Mouse (Mus musculus) neural tube, embryonic 11.5 days (tissue): ENCODE results near the gene Snrnp27. TPM values are rescaled to one million over a fixed set of nuclear protein-coding genes. Genes with fewer than 3 reads are reported as not detected.

Experiments used
- ATAC-seq: fragments of 200-750 bp; cut with Nextera tagmentation; 2 replicates; pipeline ENCODE4 v1.8.0; 2017; ENCODE audit warnings: moderate number of reproducible peaks, mild to moderate bottlenecking, moderate TSS enrichment, moderate library complexity; ENCODE audit not compliant: insufficient read depth, low FRiP score, low TSS enrichment
- DNase-seq: peaks from one replicate; pipeline ENCODE4 v3.0.0-alpha.2; 2015; ENCODE audit warnings: low spot score
- H3K27ac ChIP-seq: fragments of 300-500 bp; sonication (generic); 2 replicates; pipeline ENCODE4 v1.5.1; 2014; ENCODE audit warnings: low read depth, mild to moderate bottlenecking, low read length
- H3K27me3 ChIP-seq: fragments of 300-500 bp; sonication (generic); 2 replicates; pipeline ENCODE4 v1.6.1; 2014; ENCODE audit warnings: mild to moderate bottlenecking, low read length, mixed read lengths; ENCODE audit not compliant: control insufficient read depth, insufficient read depth
- H3K36me3 ChIP-seq: fragments of 300-500 bp; sonication (generic); 2 replicates; pipeline ENCODE4 v1.6.1; 2014; ENCODE audit warnings: mild to moderate bottlenecking, low read length, moderate library complexity, mixed read lengths; ENCODE audit not compliant: control insufficient read depth, insufficient read depth
- H3K4me1 ChIP-seq: fragments of 300-500 bp; sonication (generic); 2 replicates; pipeline ENCODE4 v1.6.1; 2014; ENCODE audit warnings: low read length, mixed read lengths; ENCODE audit not compliant: control insufficient read depth, insufficient read depth
- H3K4me2 ChIP-seq: fragments of 300-500 bp; sonication (generic); 2 replicates; pipeline ENCODE4 v1.6.1; 2014; ENCODE audit warnings: low read depth, mild to moderate bottlenecking, moderate library complexity
- H3K4me3 ChIP-seq: fragments of 300-500 bp; sonication (generic); 2 replicates; pipeline ENCODE4 v1.5.1; 2014; ENCODE audit warnings: low read depth, low read length
- H3K9ac ChIP-seq: fragments of 300-500 bp; sonication (generic); 2 replicates; pipeline ENCODE4 v1.6.1; 2014; ENCODE audit warnings: mild to moderate bottlenecking, low read length
- H3K9me3 ChIP-seq: fragments of 300-500 bp; sonication (generic); 2 replicates; pipeline ENCODE4 v1.6.1; 2016; ENCODE audit warnings: low read length; ENCODE audit not compliant: control insufficient read depth
- WGBS: fragments of 180-500 bp; shearing (Covaris S2); extraction: QIAGEN DNeasy Blood & Tissue Kit; methylation state at CpG from one replicate; pipeline ENCODE4 v1.1.7; 2014; 5-methylcytosine and 5-hydroxymethylcytosine counted together
- polyA plus RNA-seq: library from polyadenylated mRNA; unstranded; fragments of >200 nt; fragmentation: Nextera tagmentation; extraction: Ambion mirVana; gene quantifications from 2 replicates; pipeline ENCODE4 v1.2.1, GENCODE M21; 2014

Snrnp27 gene
- polyA plus RNA-seq, 1 experiment from 2014 or later, result 115 TPM

- WGBS, result 89% methylated on average over 10 of the region's 10 CpGs
- ATAC-seq, result no peak
These were observed 11.9 kb upstream of the Snrnp27 start for GRCm38 (mm10) chr6:86696213-86696612.

GRCm38 (mm10) chr6:86694465-86694864 lies 10.1 kb upstream of the Snrnp27 start:
- no peaks in the 10 kb centered on the region for H3K27me3 ChIP-seq
- H3K9ac ChIP-seq, result no peak overlapping the region
- H3K36me3 ChIP-seq, result peaks cover 8% of the 10 kb centered on the region; the same call in 1 of the 2 replicates
- H3K4me3 ChIP-seq, result no peak overlapping the region
- peak; percentile 56 for DNase-seq
- ATAC-seq, result no peak
- H3K4me2 ChIP-seq, result no peak overlapping the region
- no peak overlapping the region for H3K27ac ChIP-seq
- H3K4me1 ChIP-seq, result no peaks in the 10 kb centered on the region
- H3K9me3 ChIP-seq, result no peaks in the 10 kb centered on the region

More at GRCm38 (mm10) chr6:86696213-86696612, 11.9 kb upstream of the Snrnp27 start:
- no peak overlapping the region for H3K9ac ChIP-seq
- no peak for DNase-seq
- H3K4me2 ChIP-seq, result no peak overlapping the region
- peaks cover 7% of the 10 kb centered on the region for H3K36me3 ChIP-seq
- no peaks in the 10 kb centered on the region for H3K27me3 ChIP-seq
- no peak overlapping the region for H3K27ac ChIP-seq
- H3K4me1 ChIP-seq, result no peaks in the 10 kb centered on the region
- H3K9me3 ChIP-seq, result no peaks in the 10 kb centered on the region
- H3K4me3 ChIP-seq, result no peak overlapping the region

- DNase-seq (no peak), ATAC-seq (no peak)
- no peak overlapping the region for H3K9ac ChIP-seq
- no peaks in the 10 kb centered on the region for H3K27me3 ChIP-seq
- H3K4me3 ChIP-seq, result no peak overlapping the region
- WGBS, result 95% methylated on average over 3 of the region's 3 CpGs
- H3K4me1 ChIP-seq, result no peaks in the 10 kb centered on the region
- H3K9me3 ChIP-seq, result no peaks in the 10 kb centered on the region
- peaks cover 5% of the 10 kb centered on the region; the same call in 1 of the 2 replicates for H3K36me3 ChIP-seq
- no peak overlapping the region for H3K27ac ChIP-seq
- H3K4me2 ChIP-seq, result no peak overlapping the region
These were observed 5.3 kb upstream of the Snrnp27 start for GRCm38 (mm10) chr6:86689671-86690070.

GRCm38 (mm10) chr6:86686971-86687370 lies 2.6 kb upstream of the Snrnp27 start:
- no peak overlapping the region for H3K27ac ChIP-seq
- DNase-seq (no peak), ATAC-seq (no peak)
- no peak overlapping the region for H3K9ac ChIP-seq
- H3K4me3 ChIP-seq, result no peak overlapping the region
- no peaks in the 10 kb centered on the region for H3K9me3 ChIP-seq
- H3K4me2 ChIP-seq, result no peak overlapping the region
- H3K4me1 ChIP-seq, result no peaks in the 10 kb centered on the region; the same call in 1 of the 2 replicates
- WGBS, result 77% methylated on average over 1 of the region's 1 CpGs
- no peaks in the 10 kb centered on the region for H3K27me3 ChIP-seq
- H3K36me3 ChIP-seq, result peaks cover 5% of the 10 kb centered on the region; the same call in 1 of the 2 replicates

- Histone ChIP-seq H3K4me3 (peak overlapping the region; percentile 80), H3K9me3 (no peaks in the 10 kb centered on the region), H3K9ac (peak overlapping the region; percentile 73), H3K27me3 (no peaks in the 10 kb centered on the region), H3K4me2 (peak overlapping the region; percentile 51), H3K27ac (0 out of 2 replicates have a peak overlapping the region, but pooled peaks have one; percentile 49), H3K4me1 (no peaks in the 10 kb centered on the region; the same call in 1 of the 2 replicates), H3K36me3 (peaks cover 6% of the 10 kb centered on the region)
- no peak for DNase-seq
- ATAC-seq, result no peak
- 43% methylated on average over 12 of the region's 12 CpGs for WGBS
These were observed 311 bp upstream of the Snrnp27 start for GRCm38 (mm10) chr6:86684655-86685011.

- H3K4me1 ChIP-seq, result no peaks in the 10 kb centered on the region; the same call in 1 of the 2 replicates
- H3K9me3 ChIP-seq, result no peaks in the 10 kb centered on the region
- ATAC-seq (no peak), DNase-seq (no peak)
- no peak overlapping the region for H3K9ac ChIP-seq
- no peak overlapping the region for H3K4me2 ChIP-seq
- WGBS, result 86% methylated on average over 3 of the region's 3 CpGs
- H3K27ac ChIP-seq, result no peak overlapping the region
- H3K27me3 ChIP-seq, result no peaks in the 10 kb centered on the region
- H3K4me3 ChIP-seq, result no peak overlapping the region
- peaks cover 6% of the 10 kb centered on the region for H3K36me3 ChIP-seq
These were observed 3.0 kb downstream of the Snrnp27 start for GRCm38 (mm10) chr6:86681289-86681688.

- 53% methylated on average over 6 of the region's 6 CpGs for WGBS
- Histone ChIP-seq H3K9me3 (no peaks in the 10 kb centered on the region), H3K4me2 (no peak overlapping the region), H3K4me1 (no peaks in the 10 kb centered on the region), H3K27me3 (no peaks in the 10 kb centered on the region), H3K27ac (peak overlapping the region; percentile 14; the same call in 1 of the 2 replicates), H3K9ac (no peak overlapping the region), H3K4me3 (no peak overlapping the region), H3K36me3 (peaks cover 16% of the 10 kb centered on the region)
- DNase-seq (no peak), ATAC-seq (no peak)
These were observed 6.0 kb downstream of the Snrnp27 start for GRCm38 (mm10) chr6:86678341-86678740.

GRCm38 (mm10) chr6:86670873-86671272 lies 13.4 kb downstream of the Snrnp27 start:
- WGBS, result 18% methylated on average over 2 of the region's 2 CpGs
- Histone ChIP-seq H3K27ac (no peak overlapping the region), H3K4me2 (no peak overlapping the region), H3K4me3 (no peak overlapping the region), H3K4me1 (peaks cover 11% of the 10 kb centered on the region), H3K36me3 (peaks cover 8% of the 10 kb centered on the region; the same call in 1 of the 2 replicates), H3K9ac (no peak overlapping the region), H3K27me3 (no peaks in the 10 kb centered on the region), H3K9me3 (no peaks in the 10 kb centered on the region)
- ATAC-seq, result no peak
- DNase-seq, result peak; percentile 46

GRCm38 (mm10) chr6:86669240-86669727 lies 15.0 kb downstream of the Snrnp27 start:
- under 1% methylated on average over 22 of the region's 37 CpGs for WGBS
- peak overlapping the region; percentile 76 for H3K9ac ChIP-seq
- peak overlapping the region; percentile 92 for H3K4me3 ChIP-seq
- H3K4me1 ChIP-seq, result peaks cover 11% of the 10 kb centered on the region
- no peaks in the 10 kb centered on the region for H3K9me3 ChIP-seq
- H3K27ac ChIP-seq, result peak overlapping the region; percentile 34; the same call in 1 of the 2 replicates
- ATAC-seq (peak; percentile 100), DNase-seq (peak; percentile 100)
- peak overlapping the region; percentile 68 for H3K4me2 ChIP-seq
- H3K36me3 ChIP-seq, result peaks cover 5% of the 10 kb centered on the region; the same call in 1 of the 2 replicates
- H3K27me3 ChIP-seq, result no peaks in the 10 kb centered on the region
